Mouse (Mus musculus) hindbrain, postnatal 0 days (tissue): ENCODE measurements at regions not wholly inside any gene's neighbourhood (a gene's known extent, or its start where the extent isn't known, plus 50 kb on each side); places are given as distances from the start of the nearest gene placed in this dataset.

Experiments
- ATAC-seq: fragments of 200-750 bp; cut with Nextera tagmentation; 2 replicates; pipeline ENCODE4 v1.8.0; 2017; ENCODE audit warnings: mild to moderate bottlenecking, moderate TSS enrichment, moderate library complexity
- DNase-seq: peaks from one replicate; pipeline ENCODE4 v3.0.0-alpha.2; 2015; ENCODE audit warnings: low spot score
- H3K27ac ChIP-seq: fragments of 300-500 bp; sonication (generic); 2 replicates; pipeline ENCODE4 v1.5.1; 2014; ENCODE audit warnings: mild to moderate bottlenecking
- H3K27me3 ChIP-seq: fragments of 300-500 bp; sonication (generic); 2 replicates; pipeline ENCODE4 v1.6.1; 2014; ENCODE audit warnings: low read length, mixed read lengths; ENCODE audit not compliant: insufficient read depth
- H3K36me3 ChIP-seq: fragments of 300-500 bp; sonication (generic); 2 replicates; pipeline ENCODE4 v1.6.1; 2014; ENCODE audit warnings: low read length, mixed read lengths; ENCODE audit not compliant: insufficient read depth
- H3K4me1 ChIP-seq: fragments of 300-500 bp; sonication (generic); 2 replicates; pipeline ENCODE4 v1.6.1; 2014; ENCODE audit warnings: antibody characterized with exemption, low read length, mixed read lengths; ENCODE audit not compliant: insufficient read depth
- H3K4me2 ChIP-seq: fragments of 300-500 bp; sonication (generic); 2 replicates; pipeline ENCODE4 v1.6.1; 2014; ENCODE audit warnings: low read depth, mild to moderate bottlenecking, low read length, moderate library complexity, mixed read lengths
- H3K4me3 ChIP-seq: fragments of 300-500 bp; sonication (generic); 2 replicates; pipeline ENCODE4 v1.5.1; 2014; ENCODE audit warnings: low read length
- H3K9ac ChIP-seq: fragments of 300-500 bp; sonication (generic); replicated peaks from 2 replicates; pipeline ENCODE4 v1.6.1; 2014; ENCODE audit warnings: mild to moderate bottlenecking, low read length, moderate library complexity, mixed read lengths
- H3K9me3 ChIP-seq: fragments of 300-500 bp; sonication (generic); 2 replicates; pipeline ENCODE4 v1.6.1; 2016; ENCODE audit warnings: low read length, mixed read lengths
- CTCF ChIP-seq: IDR thresholded peaks from 2 replicates; pipeline ENCODE4 v1.5.1; 2016; ENCODE audit warnings: antibody characterized with exemption, control low read depth, low read depth
- WGBS: fragments of 180-500 bp; shearing (Covaris S2); extraction: QIAGEN DNeasy Blood & Tissue Kit; methylation state at CpG from one replicate; pipeline ENCODE4 v1.1.7; 2014; 5-methylcytosine and 5-hydroxymethylcytosine counted together

DNA sequence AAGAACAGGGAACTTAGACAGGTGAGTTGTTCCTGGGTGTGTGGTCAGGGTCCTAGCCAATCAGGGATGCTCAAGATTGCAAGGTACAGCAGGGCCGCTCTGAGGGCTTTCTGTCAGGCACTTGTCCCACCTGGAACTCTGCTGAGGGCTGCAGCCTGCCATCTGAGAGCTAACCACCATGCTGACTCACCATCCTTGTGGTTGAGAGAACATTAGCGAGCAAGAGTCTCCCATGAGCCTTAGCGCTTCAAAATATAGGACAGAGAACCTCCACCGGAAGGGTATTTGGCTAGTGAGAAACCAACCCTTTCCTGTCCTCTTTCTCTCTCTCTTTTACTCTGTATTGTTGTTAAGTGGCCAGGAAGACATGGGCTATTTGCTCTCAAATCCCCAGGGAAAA, 104.1 kb upstream of the Rasgrp1 start:
- 93% methylated on average over 4 of the region's 4 CpGs for WGBS

DNA sequence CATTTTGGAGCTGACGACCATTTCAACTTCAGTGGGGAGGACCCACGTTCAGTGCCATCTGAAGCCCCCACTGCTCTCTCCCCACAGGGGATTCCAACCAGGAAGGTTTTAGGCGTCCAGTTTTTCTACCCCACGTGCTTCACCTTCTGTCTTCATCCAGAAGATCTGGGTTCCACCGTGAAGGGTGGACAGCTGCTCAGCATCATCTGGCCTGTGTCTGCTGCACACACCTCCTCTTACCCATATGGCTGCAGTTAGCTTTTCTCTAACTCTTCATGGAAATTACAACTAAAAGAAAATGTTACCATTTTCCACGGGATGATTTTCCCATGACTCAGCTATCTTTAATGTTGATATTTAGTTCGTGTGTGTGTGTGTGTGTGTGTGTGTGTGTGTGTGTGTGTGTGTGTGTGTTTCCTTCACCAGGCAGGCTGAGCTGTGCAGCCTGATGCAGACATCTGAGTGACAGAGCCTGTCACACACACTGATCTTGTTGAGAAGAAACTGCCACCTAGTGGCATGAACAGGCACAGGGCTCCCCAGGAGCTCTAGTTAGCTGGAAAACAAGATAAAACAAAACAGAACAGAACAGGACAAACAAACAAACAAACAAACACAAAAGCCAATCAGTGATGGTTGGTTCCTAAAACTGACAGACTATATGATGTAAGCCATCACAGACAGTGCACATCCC, 107.5 kb upstream of the Rasgrp1 start:
- H3K27me3 ChIP-seq, result no peaks in the 10 kb centered on the region
- H3K9me3 ChIP-seq, result no peaks in the 10 kb centered on the region
- H3K4me2 ChIP-seq, result no peak overlapping the region
- H3K36me3 ChIP-seq, result no peaks in the 10 kb centered on the region
- H3K4me1 ChIP-seq, result no peaks in the 10 kb centered on the region
- TF ChIP-seq CTCF, result peak; percentile 78
- peak; percentile 81; the same call in 1 of the 2 replicates for ATAC-seq
- no peak overlapping the region for H3K4me3 ChIP-seq
- 54% methylated on average over 7 of the region's 7 CpGs for WGBS
- H3K9ac ChIP-seq, result no peak overlapping the region
- peak; percentile 76 for DNase-seq
- no peak overlapping the region for H3K27ac ChIP-seq

More for the DNA sequence above, 104.1 kb upstream of the Rasgrp1 start:
- Histone ChIP-seq H3K4me3 (no peak overlapping the region), H3K27ac (no peak overlapping the region), H3K4me2 (no peak overlapping the region), H3K9ac (no peak overlapping the region), H3K4me1 (no peaks in the 10 kb centered on the region), H3K9me3 (no peaks in the 10 kb centered on the region), H3K27me3 (no peaks in the 10 kb centered on the region), H3K36me3 (no peaks in the 10 kb centered on the region)
- TF ChIP-seq CTCF, result no peak
- ATAC-seq (no peak), DNase-seq (no peak)

- Histone ChIP-seq H3K9me3 (no peaks in the 10 kb centered on the region), H3K36me3 (no peaks in the 10 kb centered on the region), H3K27ac (no peak overlapping the region), H3K27me3 (no peaks in the 10 kb centered on the region), H3K9ac (no peak overlapping the region), H3K4me3 (no peak overlapping the region), H3K4me2 (no peak overlapping the region), H3K4me1 (peaks cover 6% of the 10 kb centered on the region; the same call in 1 of the 2 replicates)
- no peak for ATAC-seq
- 79% methylated on average over 5 of the region's 5 CpGs for WGBS
- no peak for DNase-seq
- TF ChIP-seq CTCF, result no peak
Measured at GRCm38 (mm10) chr2:117451818-117452217, 109.0 kb upstream of the Rasgrp1 start.

DNA sequence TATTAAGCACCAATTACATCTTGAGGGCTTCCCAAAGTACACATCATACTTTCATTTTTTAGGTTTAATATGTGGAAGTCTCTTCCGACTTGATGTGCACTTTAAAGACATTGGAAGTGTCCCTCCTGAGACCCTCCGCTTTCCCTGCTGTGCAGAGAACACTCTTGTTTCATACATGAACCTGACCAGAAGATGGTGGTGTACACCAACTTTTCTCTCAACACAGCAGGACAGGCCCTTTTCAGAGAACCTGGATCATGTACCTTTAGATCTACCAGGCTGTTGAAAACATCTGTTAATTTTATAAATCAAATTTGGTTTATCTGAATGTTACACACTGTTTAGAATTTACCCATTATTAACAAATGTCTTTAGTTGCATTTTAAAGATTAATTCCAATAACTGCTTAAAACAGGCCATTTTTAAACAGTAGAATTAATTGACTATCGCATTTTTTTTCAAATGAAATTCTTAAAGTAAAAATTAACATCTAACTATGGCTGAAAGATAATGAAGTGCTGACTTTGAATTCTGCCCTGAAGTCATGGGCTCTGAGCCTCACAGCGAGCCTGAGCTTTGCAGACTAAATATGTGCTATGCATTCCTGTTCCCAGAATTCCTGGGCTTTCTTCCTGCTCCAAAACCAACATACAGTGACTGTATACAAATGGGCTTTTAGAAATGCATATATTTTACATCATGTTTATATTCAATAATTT, 112.4 kb upstream of the Rasgrp1 start:
- WGBS, result 61% methylated on average over 4 of the region's 4 CpGs
- Histone ChIP-seq H3K4me2 (no peak overlapping the region), H3K36me3 (no peaks in the 10 kb centered on the region), H3K4me3 (no peak overlapping the region), H3K4me1 (peaks cover 6% of the 10 kb centered on the region; the same call in 1 of the 2 replicates), H3K9me3 (no peaks in the 10 kb centered on the region), H3K27me3 (no peaks in the 10 kb centered on the region), H3K9ac (no peak overlapping the region), H3K27ac (peak overlapping the region; percentile 20; the same call in 1 of the 2 replicates)
- ATAC-seq (peak; percentile 57; the same call in 1 of the 2 replicates), DNase-seq (peak; percentile 78)
- peak; percentile 76 for TF ChIP-seq CTCF

- TF ChIP-seq CTCF, result no peak
- 26% methylated on average over 7 of the region's 7 CpGs for WGBS
- Histone ChIP-seq H3K9me3 (no peaks in the 10 kb centered on the region), H3K4me3 (no peak overlapping the region), H3K4me1 (peaks cover 6% of the 10 kb centered on the region; the same call in 1 of the 2 replicates), H3K4me2 (no peak overlapping the region), H3K27me3 (no peaks in the 10 kb centered on the region), H3K9ac (no peak overlapping the region), H3K36me3 (no peaks in the 10 kb centered on the region), H3K27ac (peak overlapping the region; percentile 20; the same call in 1 of the 2 replicates)
- ATAC-seq, result peak; percentile 71
- DNase-seq, result peak; percentile 67
Measured at GRCm38 (mm10) chr2:117455740-117456455, 113.1 kb upstream of the Rasgrp1 start.

DNA sequence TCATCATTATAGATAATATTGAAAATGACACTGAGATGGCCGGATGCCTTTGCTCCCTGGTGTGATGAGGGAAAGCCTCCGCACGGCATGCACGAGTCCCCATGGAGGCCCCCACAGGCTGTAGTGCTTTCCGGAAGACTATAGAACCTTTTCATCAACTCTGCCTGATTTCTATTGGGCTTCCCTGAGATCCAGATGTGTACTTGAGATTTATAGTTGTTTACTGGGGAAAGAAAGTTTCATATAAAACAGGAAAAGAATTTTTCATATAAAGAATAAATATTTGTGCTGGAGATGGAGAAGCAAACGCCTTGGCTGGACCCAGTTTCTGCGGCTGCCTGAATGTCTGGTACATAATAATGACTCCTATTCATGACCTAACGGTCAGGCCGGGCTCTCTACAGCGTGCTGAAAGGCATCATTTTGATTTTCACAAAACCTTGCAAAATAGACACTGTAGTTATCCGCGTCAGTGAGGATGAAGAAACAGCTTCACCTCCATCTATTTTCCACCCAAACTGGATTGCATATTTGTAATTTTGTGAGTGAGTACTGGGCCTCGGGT, 113.7 kb upstream of the Rasgrp1 start:
- H3K27ac ChIP-seq, result 0 out of 2 replicates have a peak overlapping the region, but pooled peaks have one; percentile 20
- ATAC-seq, result no peak; the same call in 1 of the 2 replicates
- H3K9me3 ChIP-seq, result no peaks in the 10 kb centered on the region
- peaks cover 6% of the 10 kb centered on the region; the same call in 1 of the 2 replicates for H3K4me1 ChIP-seq
- no peak for DNase-seq
- no peak overlapping the region for H3K9ac ChIP-seq
- TF ChIP-seq CTCF, result no peak
- no peak overlapping the region for H3K4me3 ChIP-seq
- no peak overlapping the region for H3K4me2 ChIP-seq
- WGBS, result 54% methylated on average over 13 of the region's 13 CpGs
- H3K27me3 ChIP-seq, result no peaks in the 10 kb centered on the region
- no peaks in the 10 kb centered on the region for H3K36me3 ChIP-seq
